Mouse (Mus musculus) myocyte (in vitro differentiated cells): ENCODE data around the gene Mras. TPM values are rescaled to one million over a fixed set of nuclear protein-coding genes. Genes with fewer than 3 reads are reported as not detected.

ENCODE experiments used
- H3K27me3 ChIP-seq: one replicate; pipeline ENCODE4 v1.6.1; 2011; ENCODE audit not compliant: control insufficient read depth, insufficient read depth, insufficient read length
- H3K36me3 ChIP-seq: one replicate; pipeline ENCODE4 v1.6.1; 2011; ENCODE audit not compliant: control insufficient read depth, insufficient read depth
- H3K4me2 ChIP-seq: one replicate; pipeline ENCODE4 v1.6.1; 2011; ENCODE audit warnings: low read depth, control low read depth
- H3K4me3 ChIP-seq: one replicate; pipeline ENCODE4 v1.5.1; 2011; ENCODE audit warnings: mild to moderate bottlenecking, control low read depth, moderate library complexity
- H3K79me2 ChIP-seq: one replicate; pipeline ENCODE4 v1.6.1; 2011; ENCODE audit not compliant: control insufficient read depth, insufficient read depth
- H3ac ChIP-seq: one replicate; pipeline ENCODE4 v1.6.1; 2011; ENCODE audit not compliant: control insufficient read depth, insufficient read length
- CEBPB ChIP-seq: IDR thresholded peaks from 2 replicates; pipeline ENCODE4 v1.6.1; 2011; ENCODE audit warnings: mild to moderate bottlenecking, moderate library complexity; ENCODE audit not compliant: poor library complexity, insufficient read depth, severe bottlenecking
- E2F4 ChIP-seq: IDR thresholded peaks from one replicate; pipeline ENCODE4 v1.6.1; 2011; ENCODE audit warnings: mild to moderate bottlenecking, control low read depth, moderate library complexity; ENCODE audit not compliant: insufficient read depth
- MAX ChIP-seq: IDR thresholded peaks from one replicate; pipeline ENCODE4 v1.6.1; 2011; ENCODE audit warnings: low read depth, mild to moderate bottlenecking, control low read depth
- MYOD1 ChIP-seq, 3 experiments: IDR thresholded peaks; one replicate each; pipeline ENCODE4 v1.6.1; 2011; ENCODE audit warnings: control low read depth in 2 of 3, low read depth in 2 of 3, mild to moderate bottlenecking in 2 of 3, moderate library complexity in 1 of 3; ENCODE audit not compliant: insufficient read length in 2 of 3, control insufficient read depth in 1 of 3
- MYOG ChIP-seq, 3 experiments: IDR thresholded peaks; one replicate each; pipeline ENCODE4 v1.6.1; 2011; ENCODE audit warnings: control low read depth in 2 of 3, low read depth in 2 of 3, mild to moderate bottlenecking in 2 of 3; ENCODE audit not compliant: insufficient read length in 2 of 3, control insufficient read depth in 1 of 3, insufficient read depth in 1 of 3
- POLR2A ChIP-seq: IDR thresholded peaks from one replicate; pipeline ENCODE4 v1.6.1; 2011; ENCODE audit warnings: low read depth, mild to moderate bottlenecking, control low read depth, moderate library complexity; ENCODE audit not compliant: insufficient read length
- POLR2AphosphoS2 ChIP-seq: IDR thresholded peaks from one replicate; pipeline ENCODE4 v1.6.1; 2011; ENCODE audit warnings: low read depth, control low read depth; ENCODE audit not compliant: insufficient read length
- REST ChIP-seq: IDR thresholded peaks from one replicate; pipeline ENCODE4 v1.6.1; 2011; ENCODE audit warnings: mild to moderate bottlenecking, control low read depth, moderate library complexity; ENCODE audit not compliant: insufficient read depth, insufficient read length
- SRF ChIP-seq: IDR thresholded peaks from one replicate; pipeline ENCODE4 v1.6.1; 2011; ENCODE audit warnings: low read depth; ENCODE audit not compliant: control insufficient read depth, insufficient read length
- TCF12 ChIP-seq: IDR thresholded peaks from one replicate; pipeline ENCODE4 v1.6.1; 2011; ENCODE audit warnings: mild to moderate bottlenecking, control low read depth; ENCODE audit not compliant: poor library complexity, insufficient read depth, severe bottlenecking
- TCF3 ChIP-seq: IDR thresholded peaks from one replicate; pipeline ENCODE4 v1.6.1; 2011; ENCODE audit warnings: low read depth, control low read depth; ENCODE audit not compliant: insufficient read length
- USF1 ChIP-seq: IDR thresholded peaks from one replicate; pipeline ENCODE4 v1.6.1; 2011; ENCODE audit warnings: low read depth, mild to moderate bottlenecking, control low read depth, moderate library complexity
- polyA plus RNA-seq: library from polyadenylated mRNA; unstranded; fragments of >200 nt; fragmentation: generic; extraction: Trizol; gene quantifications from one replicate; pipeline ENCODE4 v1.2.1, GENCODE M21; 2012; ENCODE audit warnings: missing spikeins

Mras gene
- polyA plus RNA-seq, 1 experiment = 18.8 TPM

- H3K4me2 ChIP-seq = no peak within 1 kb of the TSS
- no peaks in the 10 kb centered on the region for H3K79me2 ChIP-seq
- no peak within 1 kb of the TSS for H3ac ChIP-seq
- peaks cover 6% of the 10 kb centered on the region for H3K27me3 ChIP-seq
- no peak for TF ChIP-seq USF1
- TF ChIP-seq E2F4 = no peak
- TF ChIP-seq MYOD1 (IDR thresholded peaks at IDR 0.05; ENCODE audit: control insufficient read depth in 1 of 3, insufficient read length in 2 of 3, low read depth in 2 of 3) = no peak
- TF ChIP-seq TCF3 = no peak
- no peak for TF ChIP-seq MAX
- no peak for TF ChIP-seq POLR2A
- TF ChIP-seq TCF12 = no peak
- no peaks in the 10 kb centered on the region for H3K36me3 ChIP-seq
- no peak within 1 kb of the TSS for H3K4me3 ChIP-seq
Observed at GRCm38 (mm10) chr9:99451161-99451560, 14.0 kb upstream of the Mras start, which contains the start of gene Nme9. Nme9 (plus strand) TSS chr9:99451475.

- H3ac ChIP-seq = no peak overlapping the region
- H3K4me3 ChIP-seq = no peak overlapping the region
- no peak for TF ChIP-seq POLR2AphosphoS2
- no peak for TF ChIP-seq SRF
- no peak for TF ChIP-seq MYOG (IDR thresholded peaks at IDR 0.05; ENCODE audit: control insufficient read depth in 1 of 3, insufficient read depth in 1 of 3, insufficient read length in 2 of 3, low read depth in 2 of 3)
- no peak for TF ChIP-seq REST
- no peak for TF ChIP-seq MAX
- no peak for TF ChIP-seq USF1
- H3K36me3 ChIP-seq = no peaks in the 10 kb centered on the region
- peaks cover 6% of the 10 kb centered on the region for H3K27me3 ChIP-seq
- H3K79me2 ChIP-seq = no peaks in the 10 kb centered on the region
- H3K4me2 ChIP-seq = no peak overlapping the region
Observed at GRCm38 (mm10) chr9:99449886-99450647, 12.9 kb upstream of the Mras start.

GRCm38 (mm10) chr9:99447323-99447722, 10.1 kb upstream of the Mras start:
- H3K36me3 ChIP-seq = no peaks in the 10 kb centered on the region
- no peaks in the 10 kb centered on the region for H3K79me2 ChIP-seq
- H3K27me3 ChIP-seq = peaks cover 6% of the 10 kb centered on the region
- no peak overlapping the region for H3K4me3 ChIP-seq
- H3K4me2 ChIP-seq = peak overlapping the region; percentile 42
- no peak for TF ChIP-seq CEBPB
- TF ChIP-seq MAX = no peak
- no peak for TF ChIP-seq USF1
- no peak for TF ChIP-seq MYOD1 (IDR thresholded peaks at IDR 0.05; ENCODE audit: control insufficient read depth in 1 of 3, insufficient read length in 2 of 3, low read depth in 2 of 3)
- no peak for TF ChIP-seq E2F4
- no peak for TF ChIP-seq TCF3
- TF ChIP-seq TCF12 = no peak
- TF ChIP-seq POLR2AphosphoS2 = no peak
- TF ChIP-seq SRF = no peak
- no peak for TF ChIP-seq POLR2A
- TF ChIP-seq REST = no peak
- no peak overlapping the region for H3ac ChIP-seq

GRCm38 (mm10) chr9:99446259-99446658, 9.1 kb upstream of the Mras start:
- H3ac ChIP-seq = no peak overlapping the region
- H3K79me2 ChIP-seq = no peaks in the 10 kb centered on the region
- TF ChIP-seq MYOD1 (IDR thresholded peaks at IDR 0.05; ENCODE audit: control insufficient read depth in 1 of 3, insufficient read length in 2 of 3, low read depth in 2 of 3) = no peak
- H3K4me3 ChIP-seq = no peak overlapping the region
- H3K36me3 ChIP-seq = no peaks in the 10 kb centered on the region
- H3K4me2 ChIP-seq = no peak overlapping the region
- peaks cover 5% of the 10 kb centered on the region for H3K27me3 ChIP-seq

GRCm38 (mm10) chr9:99444590-99445178, 7.5 kb upstream of the Mras start:
- Histone ChIP-seq H3K4me3 (no peak overlapping the region), H3K4me2 (peak overlapping the region; percentile 40), H3K27me3 (no peaks in the 10 kb centered on the region), H3ac (no peak overlapping the region), H3K36me3 (no peaks in the 10 kb centered on the region), H3K79me2 (no peaks in the 10 kb centered on the region)
- TF ChIP-seq POLR2A = no peak
- TF ChIP-seq USF1 = no peak
- TF ChIP-seq TCF3 = no peak
- TF ChIP-seq CEBPB = no peak
- no peak for TF ChIP-seq MYOD1 (IDR thresholded peaks at IDR 0.05; ENCODE audit: control insufficient read depth in 1 of 3, insufficient read length in 2 of 3, low read depth in 2 of 3)
- no peak for TF ChIP-seq MAX
- TF ChIP-seq MYOG (IDR thresholded peaks at IDR 0.05; ENCODE audit: control insufficient read depth in 1 of 3, insufficient read depth in 1 of 3, insufficient read length in 2 of 3, low read depth in 2 of 3) = no peak
- no peak for TF ChIP-seq POLR2AphosphoS2
- TF ChIP-seq REST = no peak
